Mouse (Mus musculus) stomach, embryonic 16.5 days (tissue): ENCODE results near the gene Cux1. TPM values are rescaled to one million over a fixed set of nuclear protein-coding genes. Genes with fewer than 3 reads are reported as not detected.

Source experiments
- ATAC-seq: fragments of 200-750 bp; cut with Nextera tagmentation; 2 replicates; pipeline ENCODE4 v1.8.0; 2017; ENCODE audit warnings: moderate number of reproducible peaks, moderate TSS enrichment; ENCODE audit not compliant: insufficient read depth, low FRiP score
- H3K27ac ChIP-seq: fragments of 300-500 bp; sonication (generic); 2 replicates; pipeline ENCODE4 v1.5.1; 2014; ENCODE audit warnings: low read length
- H3K27me3 ChIP-seq: fragments of 300-500 bp; sonication (generic); 2 replicates; pipeline ENCODE4 v1.6.1; 2014; ENCODE audit warnings: low read length, control low read depth, mixed read lengths; ENCODE audit not compliant: control insufficient read depth, insufficient read depth
- H3K36me3 ChIP-seq: fragments of 300-500 bp; sonication (generic); 2 replicates; pipeline ENCODE4 v1.6.1; 2014; ENCODE audit warnings: low read length; ENCODE audit not compliant: control insufficient read depth, insufficient read depth
- H3K4me1 ChIP-seq: fragments of 300-500 bp; sonication (generic); 2 replicates; pipeline ENCODE4 v1.6.1; 2014; ENCODE audit warnings: low read length, control low read depth, mixed read lengths; ENCODE audit not compliant: control insufficient read depth, insufficient read depth
- H3K4me2 ChIP-seq: fragments of 300-500 bp; sonication (generic); 2 replicates; pipeline ENCODE4 v1.6.1; 2014; ENCODE audit warnings: low read depth, low read length, mixed read lengths
- H3K4me3 ChIP-seq: fragments of 300-500 bp; sonication (generic); replicated peaks from 2 replicates; pipeline ENCODE4 v1.5.1; 2014; ENCODE audit warnings: mild to moderate bottlenecking, low read length
- H3K9ac ChIP-seq: fragments of 300-500 bp; sonication (generic); 2 replicates; pipeline ENCODE4 v1.6.1; 2014; ENCODE audit warnings: low read length
- H3K9me3 ChIP-seq: fragments of 300-500 bp; sonication (generic); replicated peaks from 2 replicates; pipeline ENCODE4 v1.6.1; 2016; ENCODE audit warnings: low read length, control low read depth; ENCODE audit not compliant: control insufficient read depth
- WGBS: fragments of 180-500 bp; shearing (Covaris S2); extraction: QIAGEN DNeasy Blood & Tissue Kit; methylation state at CpG from one replicate; pipeline ENCODE4 v1.1.7; 2014; 5-methylcytosine and 5-hydroxymethylcytosine counted together
- polyA plus RNA-seq: library from polyadenylated mRNA; unstranded; fragments of >200 nt; fragmentation: Nextera tagmentation; extraction: Ambion mirVana; gene quantifications from 2 replicates; pipeline ENCODE4 v1.2.1, GENCODE M21; 2015

Cux1 gene
- polyA plus RNA-seq, 1 experiment from 2014 or later: 77.7 TPM

GRCm38 (mm10) chr5:136362473-136363230 lies 204.6 kb downstream of the Cux1 start:
- H3K9ac ChIP-seq: no peak overlapping the region
- H3K36me3 ChIP-seq: peaks cover 7% of the 10 kb centered on the region
- no peaks in the 10 kb centered on the region for H3K27me3 ChIP-seq
- no peak overlapping the region for H3K4me2 ChIP-seq
- no peaks in the 10 kb centered on the region for H3K9me3 ChIP-seq
- no peak overlapping the region for H3K4me3 ChIP-seq
- H3K4me1 ChIP-seq: no peaks in the 10 kb centered on the region
- WGBS: 89% methylated on average over 6 of the region's 6 CpGs
- no peak for ATAC-seq
- H3K27ac ChIP-seq: no peak overlapping the region

DNA sequence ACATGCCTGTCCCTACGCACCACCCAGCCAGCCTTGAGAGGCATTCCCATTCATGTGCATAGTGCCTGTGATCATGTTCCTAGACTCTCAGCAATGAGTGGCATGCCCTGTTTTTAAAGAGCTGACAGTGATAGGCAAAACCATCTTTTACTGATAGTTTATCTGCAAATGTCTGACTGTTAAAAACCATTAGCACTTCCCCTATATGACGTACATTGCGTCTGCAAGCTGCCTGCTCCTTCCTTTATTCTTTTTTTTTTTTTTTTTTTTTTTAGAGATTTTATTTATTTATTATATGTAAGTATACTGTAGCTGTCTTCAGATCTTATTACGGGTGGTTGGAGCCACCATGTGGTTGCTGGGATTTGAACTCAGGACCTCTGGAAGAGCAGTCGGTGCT lies 205.3 kb downstream of the Cux1 start:
- Histone ChIP-seq H3K9ac (no peak overlapping the region), H3K4me1 (no peaks in the 10 kb centered on the region), H3K4me2 (no peak overlapping the region), H3K4me3 (no peak overlapping the region), H3K27me3 (no peaks in the 10 kb centered on the region), H3K27ac (no peak overlapping the region), H3K36me3 (peaks cover 7% of the 10 kb centered on the region), H3K9me3 (no peaks in the 10 kb centered on the region)
- no peak for ATAC-seq
- 90% methylated on average over 5 of the region's 5 CpGs for WGBS

- Histone ChIP-seq H3K4me2 (no peak overlapping the region), H3K9me3 (no peaks in the 10 kb centered on the region)
- WGBS: 63% methylated on average over 2 of the region's 2 CpGs
Observed at GRCm38 (mm10) chr5:136357227-136357626, 210.1 kb downstream of the Cux1 start.

GRCm38 (mm10) chr5:136355583-136356126 lies 211.6 kb downstream of the Cux1 start:
- Histone ChIP-seq H3K9me3 (no peaks in the 10 kb centered on the region), H3K4me3 (no peak overlapping the region), H3K4me1 (peaks cover 2% of the 10 kb centered on the region; the same call in 1 of the 2 replicates), H3K4me2 (no peak overlapping the region), H3K27me3 (no peaks in the 10 kb centered on the region), H3K27ac (no peak overlapping the region), H3K9ac (no peak overlapping the region), H3K36me3 (peaks cover 3% of the 10 kb centered on the region; the same call in 1 of the 2 replicates)
- 85% methylated on average over 3 of the region's 3 CpGs for WGBS
- ATAC-seq: no peak

More at GRCm38 (mm10) chr5:136357227-136357626, 210.1 kb downstream of the Cux1 start:
- ATAC-seq: no peak
- no peak overlapping the region for H3K27ac ChIP-seq
- H3K9ac ChIP-seq: no peak overlapping the region
- no peaks in the 10 kb centered on the region for H3K27me3 ChIP-seq
- H3K4me1 ChIP-seq: peaks cover 2% of the 10 kb centered on the region; the same call in 1 of the 2 replicates
- H3K36me3 ChIP-seq: peaks cover 3% of the 10 kb centered on the region; the same call in 1 of the 2 replicates
- H3K4me3 ChIP-seq: no peak overlapping the region

- no peaks in the 10 kb centered on the region; the same call in 1 of the 2 replicates for H3K36me3 ChIP-seq
- H3K4me2 ChIP-seq: no peak overlapping the region
- no peak overlapping the region for H3K27ac ChIP-seq
- H3K9me3 ChIP-seq: no peaks in the 10 kb centered on the region
- WGBS: 76% methylated on average over 6 of the region's 6 CpGs
- ATAC-seq: no peak
- no peak overlapping the region for H3K9ac ChIP-seq
- H3K27me3 ChIP-seq: no peaks in the 10 kb centered on the region
- no peak overlapping the region for H3K4me3 ChIP-seq
- H3K4me1 ChIP-seq: peaks cover 2% of the 10 kb centered on the region; the same call in 1 of the 2 replicates
Observed at GRCm38 (mm10) chr5:136354729-136355128, 212.6 kb downstream of the Cux1 start.

DNA sequence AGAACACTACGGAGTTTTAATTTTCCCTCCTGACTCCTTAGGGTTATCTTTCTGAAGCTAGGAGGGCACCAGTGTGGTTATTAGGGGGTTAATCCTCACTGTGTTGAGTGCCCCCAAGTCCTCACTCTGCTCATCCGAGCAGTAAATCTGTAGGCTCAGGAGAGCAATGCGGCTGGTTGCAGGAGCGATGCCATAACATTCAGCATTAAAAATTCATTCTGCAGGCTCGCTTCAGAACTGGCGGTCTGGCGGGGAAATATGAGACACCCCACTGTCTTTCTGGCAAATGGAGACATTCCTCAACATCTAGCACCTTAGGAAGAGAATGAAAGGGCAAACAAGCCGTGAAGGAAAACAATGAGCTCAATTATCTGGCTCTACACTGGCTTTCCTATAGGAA lies 214.2 kb downstream of the Cux1 start:
- Histone ChIP-seq H3K4me2 (no peak overlapping the region), H3K9me3 (no peaks in the 10 kb centered on the region), H3K27me3 (no peaks in the 10 kb centered on the region), H3K4me3 (no peak overlapping the region), H3K9ac (no peak overlapping the region), H3K27ac (no peak overlapping the region), H3K36me3 (no peaks in the 10 kb centered on the region; the same call in 1 of the 2 replicates), H3K4me1 (peaks cover 2% of the 10 kb centered on the region; the same call in 1 of the 2 replicates)
- ATAC-seq: no peak
- 58% methylated on average over 8 of the region's 8 CpGs for whole genome bisulfite sequencing

GRCm38 (mm10) chr5:136343156-136343890 lies 224.0 kb downstream of the Cux1 start:
- no peak overlapping the region for H3K9ac ChIP-seq
- WGBS: 86% methylated on average over 15 of the region's 15 CpGs
- no peak for ATAC-seq
- H3K9me3 ChIP-seq: no peaks in the 10 kb centered on the region
- no peak overlapping the region; the same call in 1 of the 2 replicates for H3K27ac ChIP-seq
- no peak overlapping the region for H3K4me2 ChIP-seq
- peaks cover 9% of the 10 kb centered on the region; the same call in 1 of the 2 replicates for H3K36me3 ChIP-seq
- H3K4me3 ChIP-seq: no peak overlapping the region
- no peaks in the 10 kb centered on the region for H3K27me3 ChIP-seq
- H3K4me1 ChIP-seq: no peaks in the 10 kb centered on the region

DNA sequence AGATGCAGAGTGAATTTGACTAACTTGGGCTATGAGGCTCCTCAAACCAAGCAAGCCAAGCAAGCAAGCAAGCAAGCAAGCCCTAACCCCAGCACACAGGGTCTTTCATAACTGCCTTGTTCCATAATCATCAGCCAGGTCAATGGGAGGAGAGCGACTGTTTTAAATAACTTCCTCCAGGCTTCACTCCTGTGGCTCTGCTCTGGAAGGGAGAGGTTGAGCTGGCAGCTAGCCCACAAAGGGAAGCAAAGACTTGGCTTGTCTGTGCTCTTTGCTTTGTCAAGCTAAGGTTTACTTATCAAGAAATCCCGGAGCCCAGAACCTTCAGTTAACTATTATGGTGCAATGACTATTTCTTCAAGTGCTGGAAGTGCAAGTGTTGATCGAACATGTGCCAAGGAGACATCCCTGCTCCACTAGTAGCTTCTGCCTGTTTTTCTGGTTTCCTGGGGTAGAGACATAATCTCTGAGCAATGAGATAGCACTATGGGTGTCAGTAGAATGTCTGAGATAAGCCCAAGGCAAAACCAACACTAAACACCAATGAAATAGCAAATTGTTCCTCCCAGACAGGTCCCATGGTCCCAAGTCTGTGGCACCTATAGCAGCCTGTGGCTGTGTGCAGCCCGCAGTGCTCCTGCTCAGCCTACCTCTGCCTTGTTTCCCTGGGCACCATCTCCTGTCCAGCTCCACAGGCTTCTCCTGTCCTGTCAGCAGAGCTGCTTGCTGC lies 230.3 kb downstream of the Cux1 start:
- Histone ChIP-seq H3K27ac (no peak overlapping the region), H3K9me3 (no peaks in the 10 kb centered on the region), H3K9ac (no peak overlapping the region), H3K4me2 (no peak overlapping the region), H3K4me3 (no peak overlapping the region), H3K4me1 (no peaks in the 10 kb centered on the region), H3K36me3 (peaks cover 13% of the 10 kb centered on the region; the same call in 1 of the 2 replicates), H3K27me3 (no peaks in the 10 kb centered on the region)
- no peak; the same call in 1 of the 2 replicates for ATAC-seq
- WGBS: 72% methylated on average over 4 of the region's 4 CpGs
